Mouse (Mus musculus) gastrocnemius, postnatal 4 days (tissue): ENCODE measurements at regions not wholly inside any gene's neighbourhood (a gene's known extent, or its start where the extent isn't known, plus 50 kb on each side); places are given as distances from the start of the nearest gene placed in this dataset.

ENCODE experiments used
- DNase-seq, 2 experiments: peaks; one replicate each; pipeline ENCODE4 v3.0.0; 2021 to 2022; ENCODE audit warnings: low spot score in 2 of 2, mixed read lengths in 2 of 2

GRCm38 (mm10) chr3:148659024-148659423 is 331.3 kb downstream of the Adgrl2 start:
- DNase-seq = no peak

- DNase-seq = no peak
These were observed 332.0 kb downstream of the Adgrl2 start for GRCm38 (mm10) chr3:148658368-148658767.

GRCm38 (mm10) chr3:148656187-148656586 is 334.2 kb downstream of the Adgrl2 start:
- no peak for DNase-seq

- DNase-seq = no peak
These were observed 340.1 kb downstream of the Adgrl2 start for GRCm38 (mm10) chr3:148650241-148650640.

- DNase-seq = no peak
These were observed 345.4 kb downstream of the Adgrl2 start for GRCm38 (mm10) chr3:148644924-148645323.

GRCm38 (mm10) chr3:148641581-148641980 is 348.8 kb downstream of the Adgrl2 start:
- no peak for DNase-seq

GRCm38 (mm10) chr3:148640680-148641101 is 349.7 kb downstream of the Adgrl2 start:
- DNase-seq = peak in 1 of 2 experiments; percentile 47

GRCm38 (mm10) chr3:148635101-148635500 is 355.3 kb downstream of the Adgrl2 start:
- peak in 1 of 2 experiments; percentile 55 for DNase-seq

GRCm38 (mm10) chr3:148634352-148634751 is 356.0 kb downstream of the Adgrl2 start:
- DNase-seq = no peak

- DNase-seq = no peak
These were observed 357.1 kb downstream of the Adgrl2 start for GRCm38 (mm10) chr3:148633291-148633690.

GRCm38 (mm10) chr3:148632449-148632848 is 357.9 kb downstream of the Adgrl2 start:
- DNase-seq = no peak

GRCm38 (mm10) chr3:148631415-148632192 is 358.8 kb downstream of the Adgrl2 start:
- no peak for DNase-seq

GRCm38 (mm10) chr3:148630865-148631264 is 359.5 kb downstream of the Adgrl2 start:
- DNase-seq = peak in 1 of 2 experiments; percentile 42

GRCm38 (mm10) chr3:148614971-148615671 is 375.2 kb downstream of the Adgrl2 start:
- no peak for DNase-seq

GRCm38 (mm10) chr3:148613443-148613842 is 376.9 kb downstream of the Adgrl2 start:
- no peak for DNase-seq

GRCm38 (mm10) chr3:148603276-148603675 is 387.1 kb downstream of the Adgrl2 start:
- DNase-seq = peak in 1 of 2 experiments; percentile 12

GRCm38 (mm10) chr3:148602730-148603255 is 387.6 kb downstream of the Adgrl2 start:
- no peak for DNase-seq

- DNase-seq = no peak
These were observed 394.8 kb downstream of the Adgrl2 start for GRCm38 (mm10) chr3:148595561-148595960.

GRCm38 (mm10) chr3:148589556-148589955 is 400.8 kb downstream of the Adgrl2 start:
- no peak for DNase-seq

GRCm38 (mm10) chr3:148575735-148576134 is 414.6 kb downstream of the Adgrl2 start:
- no peak for DNase-seq

- no peak for DNase-seq
These were observed 417.9 kb downstream of the Adgrl2 start for GRCm38 (mm10) chr3:148572493-148572892.

- no peak for DNase-seq
These were observed 425.6 kb downstream of the Adgrl2 start for GRCm38 (mm10) chr3:148564716-148565115.
